Mouse (Mus musculus): ENCODE results near the gene Nmrk2. TPM values are rescaled to one million over a fixed set of nuclear protein-coding genes. Genes with fewer than 3 reads are reported as not detected.
"Not testable (repeated sequence)": the region's sequence is repeated elsewhere in the genome, so short reads cannot be mapped to it uniquely, and the experiment has no call there.

Gene Nmrk2
- polyA plus RNA-seq, 1 experiment from 2014 or later = 0.20 TPM

DNA sequence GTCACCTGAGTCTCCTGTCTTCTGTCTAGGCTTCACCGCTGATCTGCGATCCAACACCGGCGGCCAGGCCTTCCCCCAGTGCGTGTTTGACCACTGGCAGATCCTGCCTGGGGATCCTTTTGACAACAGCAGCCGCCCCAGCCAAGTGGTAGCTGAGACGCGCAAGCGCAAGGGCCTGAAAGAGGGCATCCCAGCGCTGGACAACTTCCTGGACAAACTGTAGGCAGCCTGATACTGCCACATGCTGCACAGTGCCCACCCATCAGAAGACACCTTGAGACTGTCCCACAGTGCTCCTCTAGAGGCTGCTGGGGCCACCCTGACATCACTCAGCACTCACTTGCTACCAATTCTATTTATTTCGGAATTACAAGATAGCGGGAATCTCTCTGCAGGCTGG lies 20.0 kb downstream of the Nmrk2 start:
- Histone ChIP-seq H3K4me1 (peaks cover 39% of the 10 kb centered on the region), H3K27ac (peak overlapping the region; percentile 73), H3K36me3 (peaks cover 68% of the 10 kb centered on the region), H3K9ac (peak overlapping the region; percentile 7; the same call in 1 of the 2 replicates)
- H3K4me2 ChIP-seq (replicated peaks); H3K27me3 ChIP-seq; H3K9me3 ChIP-seq; ATAC-seq (ENCODE audit: insufficient number of reproducible peaks, insufficient read depth, low FRiP score, low TSS enrichment); H3K4me3 ChIP-seq: not testable (repeated sequence)
- WGBS = 84% methylated on average over 12 of the region's 12 CpGs

GRCm38 (mm10) chr10:81180946-81181345 lies 20.9 kb downstream of the Nmrk2 start:
- 92% methylated on average over 13 of the region's 13 CpGs for WGBS
- Histone ChIP-seq H3K4me1 (peaks cover 39% of the 10 kb centered on the region), H3K36me3 (peaks cover 65% of the 10 kb centered on the region)

DNA sequence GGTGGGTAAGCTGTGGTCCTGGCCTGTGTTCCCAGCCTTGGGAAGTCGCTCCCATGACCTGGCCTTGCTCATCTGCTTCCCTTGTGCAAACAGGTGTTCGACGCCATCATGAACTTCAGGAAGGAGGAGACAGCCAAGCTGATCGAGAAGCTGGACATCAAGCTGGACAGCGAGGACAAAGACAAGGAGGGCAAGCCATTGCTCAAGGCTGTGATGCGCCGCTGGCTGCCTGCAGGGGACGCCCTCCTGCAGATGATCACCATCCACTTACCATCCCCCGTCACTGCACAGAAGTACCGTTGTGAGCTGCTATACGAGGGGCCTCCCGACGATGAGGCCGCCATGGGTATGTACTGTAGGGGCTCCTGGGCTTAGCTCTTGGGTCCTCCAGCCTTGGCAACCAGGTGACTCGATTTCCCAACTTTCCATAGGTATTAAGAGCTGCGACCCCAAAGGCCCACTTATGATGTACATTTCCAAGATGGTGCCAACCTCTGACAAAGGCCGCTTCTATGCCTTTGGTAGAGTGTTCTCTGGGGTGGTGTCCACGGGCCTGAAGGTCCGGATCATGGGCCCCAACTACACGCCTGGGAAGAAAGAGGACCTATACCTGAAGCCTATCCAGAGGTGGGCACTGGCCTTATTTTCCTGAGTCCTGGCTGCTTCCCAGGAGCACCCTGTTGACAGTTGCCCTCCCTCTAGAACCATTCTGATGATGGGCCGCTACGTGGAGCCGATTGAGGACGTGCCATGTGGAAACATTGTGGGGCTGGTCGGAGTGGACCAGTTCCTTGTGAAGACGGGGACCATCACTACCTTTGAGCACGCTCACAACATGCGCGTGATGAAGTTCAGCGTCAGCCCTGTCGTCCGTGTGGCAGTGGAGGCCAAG lies 22.2 kb downstream of the Nmrk2 start:
- Histone ChIP-seq H3K4me3 (no peak overlapping the region), H3K9me3 (no peaks in the 10 kb centered on the region), H3K4me2 (replicated peaks) (no peak overlapping the region), H3K4me1 (peaks cover 37% of the 10 kb centered on the region), H3K36me3 (peaks cover 56% of the 10 kb centered on the region), H3K9ac (no peak overlapping the region), H3K27ac (no peak overlapping the region), H3K27me3 (no peaks in the 10 kb centered on the region)
- no peak for ATAC-seq (ENCODE audit: insufficient number of reproducible peaks, insufficient read depth, low FRiP score, low TSS enrichment)
- 90% methylated on average over 32 of the region's 32 CpGs for WGBS

More at GRCm38 (mm10) chr10:81180946-81181345, 20.9 kb downstream of the Nmrk2 start:
- Histone ChIP-seq H3K4me2 (replicated peaks) (no peak overlapping the region), H3K4me3 (no peak overlapping the region), H3K27me3 (no peaks in the 10 kb centered on the region), H3K27ac (no peak overlapping the region), H3K9me3 (no peaks in the 10 kb centered on the region), H3K9ac (no peak overlapping the region)
- no peak for ATAC-seq (ENCODE audit: insufficient number of reproducible peaks, insufficient read depth, low FRiP score, low TSS enrichment)

GRCm38 (mm10) chr10:81178927-81179326 lies 22.9 kb downstream of the Nmrk2 start:
- Histone ChIP-seq H3K9ac (0 out of 2 replicates have a peak overlapping the region, but pooled peaks have one; percentile 91), H3K36me3 (peaks cover 50% of the 10 kb centered on the region), H3K9me3 (no peaks in the 10 kb centered on the region), H3K4me2 (replicated peaks) (no peak overlapping the region), H3K27ac (no peak overlapping the region), H3K4me1 (peaks cover 39% of the 10 kb centered on the region), H3K27me3 (no peaks in the 10 kb centered on the region), H3K4me3 (no peak overlapping the region)
- ATAC-seq (ENCODE audit: insufficient number of reproducible peaks, insufficient read depth, low FRiP score, low TSS enrichment) = no peak
- 93% methylated on average over 11 of the region's 11 CpGs for WGBS

- Histone ChIP-seq H3K4me1 (peaks cover 40% of the 10 kb centered on the region), H3K36me3 (peaks cover 50% of the 10 kb centered on the region)
Measured at GRCm38 (mm10) chr10:81177958-81178712, 23.7 kb downstream of the Nmrk2 start.

DNA sequence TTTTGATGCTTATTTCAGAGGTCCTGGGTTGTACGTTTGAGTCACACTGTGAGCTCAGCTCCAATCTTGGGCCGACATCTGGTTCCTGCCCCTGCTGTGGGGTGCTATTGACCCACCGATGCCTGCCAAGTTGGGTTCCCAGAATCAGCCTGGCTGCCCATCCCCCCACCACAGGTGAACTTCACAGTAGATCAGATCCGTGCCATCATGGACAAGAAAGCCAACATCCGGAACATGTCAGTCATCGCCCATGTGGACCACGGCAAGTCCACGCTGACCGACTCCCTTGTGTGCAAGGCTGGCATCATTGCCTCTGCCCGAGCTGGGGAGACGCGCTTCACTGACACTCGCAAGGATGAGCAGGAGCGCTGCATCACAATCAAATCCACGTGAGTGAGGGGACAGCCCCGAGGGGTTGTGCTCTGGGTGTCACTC lies 24.3 kb downstream of the Nmrk2 start:
- Histone ChIP-seq H3K4me1 (peaks cover 40% of the 10 kb centered on the region), H3K9me3 (no peaks in the 10 kb centered on the region), H3K27ac (peak overlapping the region; percentile 92), H3K27me3 (no peaks in the 10 kb centered on the region), H3K36me3 (peaks cover 50% of the 10 kb centered on the region), H3K4me3 (peak overlapping the region; percentile 84), H3K9ac (peak overlapping the region; percentile 91), H3K4me2 (replicated peaks) (peak overlapping the region; percentile 94)
- no peak for ATAC-seq (ENCODE audit: insufficient number of reproducible peaks, insufficient read depth, low FRiP score, low TSS enrichment)
- WGBS = 13% methylated on average over 16 of the region's 16 CpGs

More at GRCm38 (mm10) chr10:81177958-81178712, 23.7 kb downstream of the Nmrk2 start:
- no peak for ATAC-seq (ENCODE audit: insufficient number of reproducible peaks, insufficient read depth, low FRiP score, low TSS enrichment)
- Histone ChIP-seq H3K9me3 (no peaks in the 10 kb centered on the region), H3K27ac (0 out of 2 replicates have a peak overlapping the region, but pooled peaks have one; percentile 12), H3K27me3 (no peaks in the 10 kb centered on the region), H3K4me3 (peak overlapping the region; percentile 84), H3K9ac (peak overlapping the region; percentile 91), H3K4me2 (replicated peaks) (peak overlapping the region; percentile 94)
- WGBS = 68% methylated on average over 14 of the region's 14 CpGs

- H3K4me1 ChIP-seq = peaks cover 35% of the 10 kb centered on the region
- peak within 1 kb of the TSS; percentile 91 for H3K9ac ChIP-seq
- no peaks in the 10 kb centered on the region for H3K9me3 ChIP-seq
- ATAC-seq (ENCODE audit: insufficient number of reproducible peaks, insufficient read depth, low FRiP score, low TSS enrichment) = peak; percentile 75
- under 1% methylated on average over 76 of the region's 77 CpGs for WGBS
- peak within 1 kb of the TSS; percentile 94 for H3K4me2 ChIP-seq (replicated peaks)
- H3K27ac ChIP-seq = peak within 1 kb of the TSS; percentile 92
- peak within 1 kb of the TSS; percentile 84 for H3K4me3 ChIP-seq
- H3K36me3 ChIP-seq = peaks cover 42% of the 10 kb centered on the region
- no peaks in the 10 kb centered on the region for H3K27me3 ChIP-seq
Measured at GRCm38 (mm10) chr10:81176466-81177271, 25.2 kb downstream of the Nmrk2 start, which contains the start of gene Eef2. Gene Eef2 (plus strand): TSS chr10:81176631.

- WGBS = 6% methylated on average over 13 of the region's 13 CpGs
- Histone ChIP-seq H3K4me2 (replicated peaks) (peak overlapping the region; percentile 42), H3K9me3 (no peaks in the 10 kb centered on the region), H3K27me3 (no peaks in the 10 kb centered on the region), H3K36me3 (peaks cover 35% of the 10 kb centered on the region), H3K4me1 (peaks cover 32% of the 10 kb centered on the region), H3K4me3 (peak overlapping the region; percentile 84), H3K27ac (peak overlapping the region; percentile 90), H3K9ac (0 out of 2 replicates have a peak overlapping the region, but pooled peaks have one; percentile 3)
- ATAC-seq (ENCODE audit: insufficient number of reproducible peaks, insufficient read depth, low FRiP score, low TSS enrichment) = peak; percentile 7; the same call in 1 of the 2 replicates
Measured at GRCm38 (mm10) chr10:81175936-81176465, 25.9 kb downstream of the Nmrk2 start.

- not testable (repeated sequence) for H3K9me3 ChIP-seq; H3K9ac ChIP-seq; H3K4me3 ChIP-seq; ATAC-seq (ENCODE audit: insufficient number of reproducible peaks, insufficient read depth, low FRiP score, low TSS enrichment); H3K27me3 ChIP-seq
- Histone ChIP-seq H3K36me3 (peaks cover 29% of the 10 kb centered on the region), H3K4me1 (peaks cover 29% of the 10 kb centered on the region), H3K27ac (peak overlapping the region; percentile 90), H3K4me2 (replicated peaks) (peak overlapping the region; percentile 66; the same call in 1 of the 2 replicates)
- 6% methylated on average over 4 of the region's 4 CpGs for WGBS
Measured at GRCm38 (mm10) chr10:81175345-81175701, 26.5 kb downstream of the Nmrk2 start.

- WGBS = 3% methylated on average over 29 of the region's 29 CpGs
- H3K27ac ChIP-seq = peak overlapping the region; percentile 90
Measured at GRCm38 (mm10) chr10:81174617-81175344, 27.1 kb downstream of the Nmrk2 start.

More at GRCm38 (mm10) chr10:81174617-81175344, 27.1 kb downstream of the Nmrk2 start:
- Histone ChIP-seq H3K4me1 (peaks cover 28% of the 10 kb centered on the region), H3K4me3 (peak overlapping the region; percentile 36), H3K4me2 (replicated peaks) (peak overlapping the region; percentile 66), H3K9ac (peak overlapping the region; percentile 52), H3K9me3 (no peaks in the 10 kb centered on the region), H3K27me3 (no peaks in the 10 kb centered on the region), H3K36me3 (peaks cover 23% of the 10 kb centered on the region)
- ATAC-seq (ENCODE audit: insufficient number of reproducible peaks, insufficient read depth, low FRiP score, low TSS enrichment) = peak; percentile 18; the same call in 1 of the 2 replicates

All from embryonic facial prominence, embryonic 12.5 days (tissue).